8 mouse cellular contexts compared by ENCODE assay signal in the genomic region with DNA sequence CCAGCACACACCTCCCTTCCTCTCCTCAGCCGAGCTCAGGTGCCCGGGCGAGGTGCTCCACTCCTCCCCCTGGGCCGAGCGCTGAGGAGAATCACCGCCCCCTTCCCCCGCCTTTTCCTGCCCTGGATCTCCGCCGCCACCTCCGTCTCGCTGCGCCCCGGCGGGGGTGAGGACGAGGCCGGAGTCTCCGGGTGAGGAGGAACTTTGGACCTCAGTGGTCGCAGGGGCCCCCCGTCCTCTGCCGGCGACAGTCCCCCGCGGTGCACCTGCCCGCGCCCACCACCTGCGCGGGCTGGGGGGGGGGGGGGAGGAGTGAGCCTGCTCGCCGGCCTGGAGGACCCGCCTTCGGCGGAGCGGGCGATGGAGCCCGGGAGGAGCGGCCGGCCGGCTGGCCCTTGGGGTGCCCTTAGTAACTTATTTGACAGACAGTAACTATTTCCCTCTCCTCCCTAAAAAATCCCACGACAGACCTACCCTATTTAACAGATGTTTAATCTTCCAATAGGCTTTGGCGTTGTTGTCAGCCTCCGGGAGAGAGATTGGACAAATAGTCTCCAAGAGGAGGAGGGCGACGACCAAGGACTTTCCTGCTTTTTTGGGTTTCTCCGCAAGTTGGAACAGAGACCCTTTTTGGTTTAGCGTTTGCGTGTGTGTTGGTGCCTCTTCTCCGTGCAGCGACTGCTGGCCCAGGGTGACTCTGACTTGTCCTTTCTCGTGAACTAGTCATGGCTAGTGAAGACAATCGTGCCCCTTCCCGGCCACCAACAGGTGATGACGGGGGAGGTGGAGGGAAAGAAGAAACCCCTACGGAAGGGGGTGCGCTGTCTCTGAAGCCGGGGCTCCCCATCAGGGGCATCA. TPM values are rescaled to one million over a fixed set of nuclear protein-coding genes. Genes with fewer than 3 reads are reported as not detected.
DNase-seq lines count a peak whose midpoint lies in the region; ATAC-seq lines count a peak whose summit lies in the region.

A gene (plus strand): TSS at position 117 of the 858 bp plus-strand sequence.

- H3K9me3 ChIP-seq in embryonic facial prominence, embryonic 14.5 days (ENCODE audit: control insufficient read depth, low read length): no peaks in the 10 kb centered on the region

- H3K4me1 ChIP-seq in embryonic facial prominence, embryonic 14.5 days (ENCODE audit: control insufficient read depth, insufficient read depth, low read length): peaks cover 5% of the 10 kb centered on the region

- peak within 1 kb of the TSS; percentile 86 for H3K27ac ChIP-seq in embryonic facial prominence, embryonic 14.5 days (replicated peaks; ENCODE audit: low read depth, low read length)

- under 1% methylated on average over 21 of the region's 55 CpGs for WGBS in embryonic facial prominence, embryonic 14.5 days

- peak within 1 kb of the TSS; percentile 94 for H3K4me3 ChIP-seq in embryonic facial prominence, embryonic 14.5 days (ENCODE audit: low read depth, low read length)

- H3K4me2 ChIP-seq in embryonic facial prominence, embryonic 14.5 days (ENCODE audit: low read depth, low read length): peak within 1 kb of the TSS; percentile 81

- ATAC-seq in embryonic facial prominence, embryonic 14.5 days (ENCODE audit: low read depth): peak; percentile 85
- ATAC-seq in monocyte, adult 5-6 weeks (replicated peaks; ENCODE audit: insufficient number of reproducible peaks, low FRiP score, low TSS enrichment, poor library complexity, severe bottlenecking): peak; percentile 69

- no peaks in the 10 kb centered on the region for H3K27me3 ChIP-seq in embryonic facial prominence, embryonic 14.5 days (replicated peaks; ENCODE audit: control insufficient read depth, insufficient read depth, low read length)

- DNase-seq in 3T3-L1 (ENCODE audit: low read depth, low spot score) (peak; percentile 61), liver (peak; percentile 86)
- peak; percentile 79 for DNase-seq in adrenal gland, postnatal 25 days
- peak; percentile 84 for DNase-seq in embryonic facial prominence, embryonic 14.5 days (ENCODE audit: low spot score)
- peak; percentile 66 for DNase-seq in heart, adult 8-10 months (ENCODE audit: low spot score)
- DNase-seq in kidney, adult 9 months: peak; percentile 88
- DNase-seq in spleen, postnatal 36 days (ENCODE audit: low spot score in 2 of 2): peak; percentile 86

- no peaks in the 10 kb centered on the region for H3K36me3 ChIP-seq in embryonic facial prominence, embryonic 14.5 days (ENCODE audit: control insufficient read depth, insufficient read depth, low read length)

- H3K9ac ChIP-seq in embryonic facial prominence, embryonic 14.5 days (ENCODE audit: low read depth, low read length): peak within 1 kb of the TSS; percentile 89

RNA-seq across cellular contexts. Expression of the gene that starts here (rescaled TPM):
- 36.6 and 40.3 TPM in 2 replicates for total RNA-seq in adrenal gland, postnatal 25 days (2021)
- 7.9 and 9.2 TPM in 2 replicates for polyA plus RNA-seq in embryonic facial prominence, embryonic 14.5 days (2014; fragmentation: Nextera tagmentation; extraction: Ambion mirVana)
- 10 to 100 TPM; 24.2 to 31.0 (median 28.2) TPM for total RNA-seq in heart, adult 8-10 months (2022)
- total RNA-seq in monocyte, adult 5-6 weeks (2017): 21.8 to 48.7 TPM (median 31.8 TPM) in 3 replicates

Comparison
In these comparisons a context has a peak if more than half of its experiments do, and no peak if none do; other contexts are left out.
1. Peak in every context shown above with its lines: DNase-seq, ATAC-seq, H3K4me3 ChIP-seq and H3K27ac ChIP-seq.